12 mouse cellular contexts compared by ENCODE assay signal in the genomic region with DNA sequence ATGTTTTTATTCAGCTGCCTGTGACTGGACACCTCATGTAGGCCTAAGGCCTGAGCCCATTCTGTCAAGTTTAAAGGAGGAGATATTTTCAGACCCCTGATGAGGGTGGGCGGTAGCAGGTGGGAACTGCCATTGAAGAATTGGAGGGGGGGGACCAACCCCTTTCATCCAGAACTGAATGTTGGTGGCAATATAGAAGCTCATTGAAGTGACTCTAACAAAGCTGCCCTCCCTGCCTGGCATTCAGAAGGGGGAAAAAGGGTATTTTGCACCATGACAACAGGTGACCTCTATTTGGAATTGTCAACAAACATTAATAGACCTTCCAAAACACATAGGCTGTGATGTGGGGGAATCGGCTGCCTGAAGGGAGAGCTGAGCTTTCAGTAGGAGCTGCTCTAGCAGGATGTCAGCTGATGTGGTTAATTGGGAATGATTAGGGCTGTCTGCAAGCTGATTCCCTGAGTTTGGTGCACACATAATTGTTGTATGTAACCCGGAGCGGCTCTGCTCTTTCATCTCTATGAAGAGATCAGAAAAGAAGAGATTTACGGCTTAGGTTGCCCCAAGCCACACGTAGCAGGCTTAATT.
DNase-seq lines count a peak whose midpoint lies in the region; ATAC-seq and TF ChIP-seq lines count a peak whose summit lies in the region.
"Had no signal": no experiment of that assay in that cellular context is flagged by ENCODE, and none has a peak within 500 bp of the region (broad histone marks: within the 10 kb centered on the region; RNA-seq: fewer than 3 reads in every experiment).

No protein-coding gene starts in this region.

- no peak overlapping the region for H3K9ac ChIP-seq in midbrain, embryonic 14.5 days (replicated peaks; ENCODE audit: low read length)
- no peak overlapping the region for H3K9ac ChIP-seq in stomach, postnatal 0 days (ENCODE audit: low read length)
- H3K9ac ChIP-seq: embryonic facial prominence, embryonic 13.5 days; liver, embryonic 15.5 days had no signal

- TF ChIP-seq CTCF in stomach, postnatal 0 days (IDR thresholded peaks at IDR 0.05; ENCODE audit: low read depth) = no peak

- no peak overlapping the region for H3K27ac ChIP-seq in midbrain, embryonic 14.5 days (replicated peaks; ENCODE audit: low read depth, low read length)
- no peak overlapping the region for H3K27ac ChIP-seq in stomach, postnatal 0 days (replicated peaks)
- H3K27ac ChIP-seq: liver, embryonic 15.5 days had no signal

- 17% methylated on average over 6 of the region's 6 CpGs for WGBS in midbrain, embryonic 14.5 days
- WGBS in stomach, postnatal 0 days = 66% methylated on average over 6 of the region's 6 CpGs

- no peaks in the 10 kb centered on the region for H3K36me3 ChIP-seq in midbrain, embryonic 14.5 days (ENCODE audit: control insufficient read depth, insufficient read depth, low read length)
- no peaks in the 10 kb centered on the region for H3K36me3 ChIP-seq in stomach, postnatal 0 days (ENCODE audit: control insufficient read depth, insufficient read depth, low read length)
- H3K36me3 ChIP-seq: embryonic facial prominence, embryonic 13.5 days; liver, embryonic 15.5 days had no signal

- ATAC-seq in midbrain, embryonic 14.5 days (ENCODE audit: low FRiP score, low TSS enrichment) = no peak; the same call in 1 of the 2 replicates
- ATAC-seq in stomach, postnatal 0 days (ENCODE audit: low FRiP score, low TSS enrichment) = no peak

- no peak for TF ChIP-seq EP300 in stomach, postnatal 0 days (optimal IDR thresholded peaks at IDR 0.05)

- no peaks in the 10 kb centered on the region for H3K27me3 ChIP-seq in midbrain, embryonic 14.5 days (ENCODE audit: control insufficient read depth, insufficient read depth, low read length)
- H3K27me3 ChIP-seq in stomach, postnatal 0 days (ENCODE audit: control insufficient read depth, insufficient read depth, low read length) = no peaks in the 10 kb centered on the region
- H3K27me3 ChIP-seq: embryonic facial prominence, embryonic 13.5 days; liver, embryonic 15.5 days had no signal

- no peak overlapping the region for H3K4me3 ChIP-seq in midbrain, embryonic 14.5 days (replicated peaks; ENCODE audit: low read depth, low read length)
- H3K4me3 ChIP-seq in stomach, postnatal 0 days (ENCODE audit: low read depth, low read length) = no peak overlapping the region
- H3K4me3 ChIP-seq: embryonic facial prominence, embryonic 13.5 days; liver, embryonic 15.5 days had no signal

- intact Hi-C loops in left cerebral cortex, postnatal 10 days (cut with DNase I) = no loop called here

- H3K9me3 ChIP-seq in midbrain, embryonic 14.5 days (ENCODE audit: control insufficient read depth, low read length) = no peaks in the 10 kb centered on the region
- no peaks in the 10 kb centered on the region for H3K9me3 ChIP-seq in stomach, postnatal 0 days (ENCODE audit: control insufficient read depth, low read length)
- H3K9me3 ChIP-seq: embryonic facial prominence, embryonic 13.5 days; liver, embryonic 15.5 days had no signal

- H3K4me1 ChIP-seq in midbrain, embryonic 14.5 days (ENCODE audit: control insufficient read depth, insufficient read depth, low read length) = peaks cover 10% of the 10 kb centered on the region; the same call in 1 of the 2 replicates
- no peaks in the 10 kb centered on the region for H3K4me1 ChIP-seq in stomach, postnatal 0 days (replicated peaks; ENCODE audit: control insufficient read depth, insufficient read depth)
- H3K4me1 ChIP-seq: liver, embryonic 15.5 days had no signal

- no peak overlapping the region for H3K4me2 ChIP-seq in midbrain, embryonic 14.5 days (ENCODE audit: low read length)
- H3K4me2 ChIP-seq in stomach, postnatal 0 days (replicated peaks; ENCODE audit: low read depth) = no peak overlapping the region
- H3K4me2 ChIP-seq: embryonic facial prominence, embryonic 13.5 days; liver, embryonic 15.5 days had no signal

- DNase-seq in brain, adult 2 months (ENCODE audit: low read depth, low spot score) = peak; percentile 19
- DNase-seq in embryo, embryonic 9.5 days (ENCODE audit: extremely low spot score) = peak; percentile 38
- DNase-seq in forelimb bud, embryonic 11.5 days (ENCODE audit: low read depth, low spot score) = peak; percentile 57
- DNase-seq in midbrain, embryonic 14.5 days = peak; percentile 72
- DNase-seq in stomach, postnatal 0 days (ENCODE audit: low spot score) = no peak
- no peak for DNase-seq in cerebellum, postnatal 14 days
- DNase-seq in left cerebral cortex, postnatal 10 days (ENCODE audit: extremely low spot score in 1 of 2, low spot score in 2 of 2) = no peak
- DNase-seq: adrenal gland, postnatal 14 days; right cerebral cortex, postnatal 14 days; thymus, postnatal 4 days had no signal

Comparison
In these comparisons a context has a peak if more than half of its experiments do, and no peak if none do; other contexts are left out.
1. DNase-seq: peak in brain, adult 2 months (single experiment), embryo, embryonic 9.5 days (single experiment), forelimb bud, embryonic 11.5 days (single experiment) and midbrain, embryonic 14.5 days (single experiment); none in stomach, postnatal 0 days (single experiment), cerebellum, postnatal 14 days (0 of 2) and left cerebral cortex, postnatal 10 days (0 of 2).